Mouse (Mus musculus): ENCODE measurements at regions not wholly inside any gene's neighbourhood (a gene's known extent, or its start where the extent isn't known, plus 50 kb on each side); places are given as distances from the start of the nearest gene placed in this dataset.
"Not testable (repeated sequence)": the region's sequence is repeated elsewhere in the genome, so short reads cannot be mapped to it uniquely, and the experiment has no call there.

DNA sequence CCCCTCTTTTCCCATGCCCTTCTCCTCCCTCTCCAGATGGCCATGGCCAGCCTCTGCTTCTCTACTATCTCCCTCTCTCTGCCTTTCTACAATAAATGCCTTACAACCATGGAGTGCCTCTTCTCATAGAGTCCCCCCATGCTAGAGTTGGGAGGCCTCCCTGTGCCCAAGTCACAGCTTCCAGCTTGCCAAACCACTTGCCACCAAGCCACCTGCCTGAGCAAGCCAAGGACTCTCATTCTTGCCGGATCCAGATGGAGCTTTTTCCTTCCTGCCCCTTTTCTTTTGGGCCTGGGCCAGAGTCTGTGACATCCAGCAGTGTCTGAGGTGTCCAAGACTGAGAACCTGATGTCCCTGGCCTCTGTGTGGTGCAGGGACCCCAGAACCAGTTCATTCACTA is 367.4 kb upstream of the Arhgap42 start:
- DNase-seq, result no peak

DNA sequence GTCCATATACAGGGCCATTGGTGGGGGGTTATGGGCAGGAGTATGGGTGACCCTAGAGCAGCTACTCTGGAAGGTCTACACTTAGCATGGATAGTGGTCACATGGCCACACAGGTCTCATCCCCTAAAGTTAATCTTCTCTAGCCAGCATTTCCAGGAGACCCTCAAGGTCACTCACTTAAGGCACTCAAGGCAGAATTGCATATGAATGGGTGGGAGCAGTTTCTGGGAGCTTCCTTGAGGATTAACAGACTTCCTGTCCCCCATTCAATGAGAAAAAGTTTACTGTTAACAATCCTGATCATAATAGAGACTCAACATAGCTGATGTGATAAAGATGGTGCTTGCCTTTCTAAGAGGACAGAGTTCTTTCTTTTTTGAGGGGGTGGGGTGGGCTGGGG is 352.4 kb upstream of the Arhgap42 start:
- DNase-seq, result no peak

DNA sequence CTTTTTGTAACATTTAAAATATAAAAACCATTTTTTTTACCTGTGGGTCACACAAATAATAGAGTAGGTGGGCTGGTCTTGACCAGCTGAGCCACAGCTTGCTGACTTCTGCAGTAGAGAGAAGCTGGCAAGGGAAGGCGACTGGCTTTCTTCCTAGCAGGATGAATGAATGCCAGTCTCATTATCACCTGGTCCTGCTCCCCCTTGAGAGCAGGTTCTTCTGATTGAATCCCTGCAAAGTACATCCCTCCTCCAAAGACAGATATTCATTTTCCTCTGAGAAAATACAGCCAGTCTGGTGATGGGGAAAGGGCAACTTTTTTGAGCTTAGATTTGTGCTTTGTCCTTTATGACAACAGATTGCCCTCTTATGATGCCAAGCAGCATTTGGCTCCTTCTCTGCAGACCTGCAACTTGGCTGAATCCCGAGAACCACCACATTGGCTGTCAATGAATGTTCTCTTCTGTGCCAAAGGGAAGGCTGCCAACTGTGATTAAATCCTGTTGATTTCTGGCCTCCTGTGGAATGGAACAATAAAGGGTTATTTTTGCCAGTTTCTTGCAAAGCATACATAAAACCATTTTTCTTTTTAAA is 344.2 kb upstream of the Arhgap42 start:
- DNase-seq, result peak; percentile 98

DNA sequence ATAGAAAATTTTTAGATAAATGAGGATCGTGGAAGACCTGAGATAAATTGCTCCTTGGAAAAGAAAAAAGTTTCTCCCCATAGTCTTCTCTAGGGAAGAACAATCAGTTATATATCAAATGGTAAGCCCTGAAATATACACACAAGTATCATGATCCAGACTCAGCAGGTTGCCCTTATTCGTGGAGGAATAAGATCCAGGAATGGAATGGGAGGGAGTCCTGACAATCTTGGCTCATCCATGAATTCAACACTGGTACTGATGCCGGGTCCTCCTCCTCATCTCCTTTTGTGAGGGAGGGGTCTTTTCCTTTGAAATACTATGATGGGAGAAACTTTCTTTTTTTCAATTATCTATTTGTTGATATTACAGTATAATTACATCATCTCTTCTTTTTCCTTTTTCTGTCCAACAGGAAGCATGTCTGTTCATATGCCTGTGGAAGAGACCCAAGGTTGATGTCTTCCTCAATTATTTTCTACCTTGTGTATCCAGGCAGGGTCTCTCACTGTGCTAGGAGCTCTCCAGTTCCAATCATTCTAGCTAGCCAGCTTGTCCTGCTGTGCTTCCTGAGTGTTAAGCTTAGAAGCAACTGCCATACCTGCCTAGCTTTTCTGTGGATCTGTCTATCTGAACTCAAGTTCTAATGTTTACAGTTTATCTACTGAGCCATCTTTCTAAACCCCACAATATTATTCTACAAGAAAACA is 343.6 kb upstream of the Arhgap42 start:
- DNase-seq, result peak; percentile 78

DNA sequence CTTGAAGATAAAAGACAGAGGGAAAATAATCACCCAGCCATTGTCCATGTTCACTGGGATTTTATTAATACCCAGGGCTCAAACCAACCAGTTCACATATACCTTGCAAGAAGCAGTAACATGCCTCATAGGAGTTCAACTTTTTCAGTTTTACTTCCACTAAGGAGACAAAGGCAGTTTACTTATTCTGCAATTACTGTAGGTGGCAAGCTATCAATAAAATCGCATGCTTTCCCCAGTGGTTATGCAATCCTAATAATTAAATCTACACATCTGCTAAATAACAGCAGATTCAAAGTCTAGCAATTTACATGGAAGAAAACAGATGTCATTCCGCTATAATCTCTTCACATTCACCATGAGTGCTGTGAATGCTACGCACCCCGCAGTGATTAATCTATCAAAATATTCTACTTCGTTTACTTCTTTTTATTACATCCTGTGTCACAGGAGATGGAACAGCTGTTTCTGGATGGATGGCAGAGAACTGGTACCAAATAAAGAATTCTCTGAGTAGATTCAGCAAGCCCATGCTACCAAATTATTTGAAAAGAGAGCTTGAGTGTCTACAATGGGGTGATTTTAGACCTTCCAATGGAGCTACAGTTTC is 329.2 kb upstream of the Arhgap42 start:
- DNase-seq, result no peak

DNA sequence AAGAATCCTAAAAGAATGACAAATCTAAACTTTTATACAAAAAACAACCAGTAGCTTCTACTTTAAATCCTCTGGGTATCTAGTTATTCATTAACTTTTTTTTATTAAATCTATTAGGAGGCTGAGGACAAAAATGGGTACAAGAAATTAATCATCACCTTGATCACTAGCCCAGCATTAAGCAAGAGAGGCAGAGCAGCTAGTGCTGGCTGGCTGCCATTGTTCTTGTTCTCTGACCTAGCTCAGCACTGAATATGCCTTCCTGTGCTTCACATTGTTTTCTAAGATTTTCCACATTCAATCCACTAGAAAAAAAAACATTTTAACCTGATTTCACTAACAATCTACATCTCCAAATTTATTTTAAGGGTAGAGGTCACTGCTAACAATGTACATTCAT is 325.6 kb upstream of the Arhgap42 start:
- no peak for DNase-seq

DNA sequence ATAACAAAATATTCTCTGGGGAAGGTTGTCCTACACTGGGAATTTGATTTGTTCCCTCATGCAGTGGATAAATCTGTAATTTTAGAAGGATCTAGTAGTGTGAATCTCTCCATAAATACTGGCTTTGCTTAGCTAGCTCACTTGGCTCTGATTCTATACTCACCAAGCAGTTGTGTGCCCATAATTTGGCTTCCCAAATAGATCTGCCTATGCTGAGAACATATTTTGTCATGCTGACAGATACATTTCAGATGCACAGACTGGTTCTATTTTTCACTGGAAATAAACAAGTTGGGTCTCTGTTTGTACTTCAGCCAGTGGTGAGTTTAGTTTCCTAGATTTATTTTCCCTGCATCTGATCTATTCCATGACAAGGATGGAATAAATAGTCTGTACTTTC is 309.8 kb upstream of the Arhgap42 start:
- DNase-seq, result no peak

DNA sequence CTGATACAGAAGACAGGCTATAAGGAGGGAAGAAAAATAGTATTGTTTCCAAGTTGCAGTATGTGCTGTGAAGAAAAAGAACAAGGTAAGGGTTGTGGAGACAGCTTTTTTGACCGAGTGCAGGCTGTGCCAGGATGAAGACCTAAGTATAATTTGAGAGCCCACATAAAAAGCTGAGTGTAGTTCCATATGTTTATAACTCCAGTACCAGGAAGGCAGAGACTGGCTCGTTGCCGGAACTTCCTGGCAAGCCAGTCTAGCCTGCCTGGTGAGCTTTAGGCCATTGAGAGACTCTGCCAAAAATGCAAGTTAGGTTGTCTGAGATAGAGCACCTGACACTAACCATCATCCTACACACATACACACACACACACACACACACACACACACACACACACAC is 308.7 kb upstream of the Arhgap42 start:
- DNase-seq, result peak; percentile 7

DNA sequence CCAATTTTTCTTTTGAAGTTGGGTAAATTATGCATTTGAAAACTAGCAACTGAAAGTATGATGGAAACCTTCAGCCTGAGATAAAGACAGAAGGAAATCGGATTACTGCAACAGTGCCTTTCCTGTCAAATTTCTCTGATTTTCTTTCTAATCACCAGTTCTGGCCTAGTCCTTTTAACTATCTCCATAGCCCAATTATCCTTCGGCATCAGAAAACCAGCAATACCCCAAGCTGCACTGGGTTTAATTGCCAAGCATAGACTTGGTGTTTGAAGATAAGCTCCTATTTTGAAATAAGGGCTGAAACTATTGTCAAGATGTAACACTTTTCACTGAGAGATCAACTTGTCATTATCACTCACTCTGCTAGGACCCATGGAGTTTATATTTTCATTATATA is 308.2 kb upstream of the Arhgap42 start:
- no peak for DNase-seq

DNA sequence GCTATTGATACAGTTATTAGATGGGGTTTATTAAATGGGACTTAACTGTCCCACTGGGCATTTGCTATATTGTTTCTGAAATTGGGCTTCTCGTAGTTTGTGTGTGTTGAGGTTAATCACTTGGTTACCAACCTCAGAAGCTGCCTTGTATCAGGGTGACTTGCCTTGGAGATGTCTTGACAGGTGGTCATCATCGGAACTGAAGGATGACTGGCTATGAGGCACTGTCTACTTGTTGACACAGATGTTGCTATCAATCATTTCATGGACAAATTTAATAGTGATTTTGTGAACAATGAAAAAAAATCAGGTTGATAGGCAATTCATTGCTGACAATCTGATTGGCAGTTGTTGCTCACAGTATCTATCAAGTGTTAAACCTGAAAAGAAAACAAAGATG is 261.4 kb upstream of the Arhgap42 start:
- no peak for DNase-seq

DNA sequence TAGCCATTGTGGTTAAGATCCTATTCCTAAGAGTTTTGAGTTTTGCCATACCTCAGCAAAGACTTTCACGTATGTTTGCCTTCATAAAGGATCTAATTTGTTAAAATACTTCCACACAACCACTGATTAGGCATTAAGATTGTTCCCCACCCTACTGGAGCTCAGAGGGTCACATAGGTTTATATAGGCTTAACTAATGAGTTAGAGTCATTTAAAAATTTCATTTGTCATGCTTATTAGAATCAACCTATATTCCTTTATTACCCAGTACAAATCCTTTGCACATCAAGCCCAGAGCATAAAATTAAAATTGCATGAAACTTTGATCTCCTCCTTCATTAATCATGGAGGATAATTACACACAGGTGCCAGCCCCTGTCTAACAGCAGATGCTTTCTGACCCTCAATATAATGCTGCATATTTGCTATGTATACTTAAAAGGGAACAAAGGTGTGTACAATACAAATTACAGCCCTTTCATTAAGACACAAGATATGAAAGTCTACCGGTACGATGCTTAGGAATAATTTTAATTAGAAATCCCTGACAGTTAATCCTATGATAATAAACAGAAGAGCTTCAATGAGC is 254.8 kb upstream of the Arhgap42 start:
- no peak for DNase-seq

DNA sequence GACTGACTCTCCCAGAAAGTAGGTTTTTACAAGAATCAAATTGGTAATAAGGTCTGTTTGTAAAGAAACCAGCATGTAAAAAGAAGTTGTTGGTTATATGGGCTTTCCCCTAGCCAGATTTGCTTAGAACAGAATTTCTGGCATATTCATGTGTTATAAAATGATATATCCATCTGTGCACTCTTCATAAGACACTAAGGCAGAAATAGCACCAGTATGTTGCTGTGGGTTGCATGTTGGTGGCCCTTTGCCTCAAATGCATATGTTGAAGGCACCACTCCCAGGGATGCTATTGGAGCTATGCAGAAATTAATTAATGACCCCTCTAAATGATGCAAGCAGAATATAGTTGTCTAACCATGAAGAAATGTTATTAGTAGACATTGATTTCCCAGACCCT is 238.2 kb upstream of the Arhgap42 start:
- no peak for DNase-seq

DNA sequence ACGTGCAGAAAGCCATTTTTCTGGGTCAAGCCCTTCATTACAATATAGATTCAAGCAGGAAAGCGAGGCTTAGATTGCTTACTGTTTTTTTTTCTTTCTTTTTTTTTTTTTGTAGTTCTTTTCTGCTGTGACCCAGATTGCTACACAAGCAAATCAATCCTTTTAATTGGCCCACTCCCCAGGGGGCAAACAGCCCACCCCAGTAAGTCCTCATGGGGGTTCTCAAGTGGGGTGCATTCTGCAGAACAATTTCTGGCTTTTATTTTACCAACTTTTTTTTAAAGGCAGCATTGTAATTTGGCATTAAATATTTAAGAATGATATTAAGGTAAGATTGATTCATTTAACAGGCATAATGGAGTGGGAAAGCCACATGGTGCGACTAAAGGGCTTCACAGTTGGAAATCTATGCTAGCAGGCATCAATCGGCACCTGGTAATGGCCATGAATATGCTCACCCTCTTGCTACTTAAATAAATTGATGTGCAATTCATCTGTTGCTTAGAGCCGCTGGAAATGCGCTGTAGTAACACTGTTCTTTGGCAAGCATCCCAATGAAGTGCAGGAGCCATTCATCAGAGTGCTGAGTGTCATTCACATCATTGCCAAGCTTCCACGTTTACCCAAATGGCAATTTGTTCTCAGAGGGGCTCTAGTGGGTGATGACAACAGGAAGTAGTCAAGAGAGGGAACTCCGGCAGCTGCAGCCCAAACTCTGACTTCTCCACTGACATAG is 236.3 kb upstream of the Arhgap42 start:
- no peak for DNase-seq

DNA sequence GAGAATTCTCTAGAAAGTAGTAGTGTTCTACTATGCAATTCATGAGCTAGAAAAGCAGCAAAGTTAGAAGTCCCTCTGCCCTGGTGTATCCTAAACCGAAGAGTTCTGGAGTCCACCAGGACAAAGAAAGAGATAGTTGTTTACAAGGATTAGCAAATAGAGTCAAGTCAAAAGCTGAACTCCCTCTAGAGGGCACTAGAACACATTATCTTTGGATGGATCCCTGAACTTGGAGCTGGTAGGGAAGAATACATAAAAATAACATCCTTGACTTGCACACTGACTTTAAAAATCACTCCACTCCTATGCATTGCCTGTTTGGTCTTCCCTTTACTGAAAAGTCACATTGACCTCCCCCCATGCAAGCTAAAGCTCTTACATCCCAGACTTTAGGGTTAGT is 205.3 kb upstream of the Arhgap42 start:
- no peak for DNase-seq

DNA sequence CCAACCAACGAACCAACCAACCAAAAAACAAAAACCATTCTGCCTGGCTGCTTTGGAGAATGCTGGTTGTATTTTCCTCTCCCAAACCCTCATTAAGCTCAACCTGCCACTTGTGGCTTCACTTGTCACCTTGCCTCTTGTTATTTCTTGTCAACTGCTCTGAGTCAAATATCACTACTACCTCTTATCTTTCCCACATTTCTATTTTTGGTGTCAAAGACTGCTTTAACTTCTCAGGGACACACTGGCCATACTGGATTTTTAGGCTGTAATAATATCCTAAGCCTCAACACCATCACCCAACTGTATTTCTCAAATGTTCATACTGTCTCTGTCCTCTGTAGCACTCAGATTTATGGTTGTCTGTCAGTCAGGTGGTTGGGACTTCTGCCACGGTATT is 181.4 kb upstream of the Arhgap42 start:
- no peak for DNase-seq

DNA sequence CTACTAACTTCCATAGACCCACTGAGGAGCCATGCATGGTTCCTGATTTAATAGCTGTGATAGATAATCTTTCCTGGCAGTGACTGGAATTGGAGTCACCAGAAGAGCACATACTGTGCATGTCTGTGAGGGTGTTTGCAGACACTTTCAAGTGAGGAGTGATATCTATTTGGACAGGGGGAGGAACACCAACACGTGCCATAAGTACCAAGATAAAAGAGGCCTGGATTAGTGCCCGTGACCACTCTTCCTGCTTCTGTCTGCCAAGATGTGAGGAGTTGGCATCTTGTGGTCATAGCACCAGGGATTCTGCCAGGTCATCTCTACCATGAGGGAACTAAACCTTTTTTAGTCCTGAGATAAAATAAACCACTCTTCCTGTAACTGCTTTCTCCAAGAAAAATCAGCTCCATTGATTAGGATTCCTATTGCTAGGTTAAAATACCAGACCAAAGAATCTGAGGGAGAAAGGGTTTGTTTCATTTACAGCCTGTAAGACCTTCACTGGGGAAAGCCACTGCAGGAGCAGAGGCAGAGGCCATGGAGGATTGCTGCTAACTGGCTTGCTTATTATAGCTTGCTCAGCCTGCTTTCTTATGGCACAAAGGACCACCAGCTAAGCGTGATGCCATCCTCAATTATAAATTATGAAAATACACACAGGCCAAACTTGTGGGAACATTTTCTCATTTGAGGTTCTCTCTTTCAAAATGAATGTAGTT is 173.7 kb upstream of the Arhgap42 start:
- no peak for DNase-seq

DNA sequence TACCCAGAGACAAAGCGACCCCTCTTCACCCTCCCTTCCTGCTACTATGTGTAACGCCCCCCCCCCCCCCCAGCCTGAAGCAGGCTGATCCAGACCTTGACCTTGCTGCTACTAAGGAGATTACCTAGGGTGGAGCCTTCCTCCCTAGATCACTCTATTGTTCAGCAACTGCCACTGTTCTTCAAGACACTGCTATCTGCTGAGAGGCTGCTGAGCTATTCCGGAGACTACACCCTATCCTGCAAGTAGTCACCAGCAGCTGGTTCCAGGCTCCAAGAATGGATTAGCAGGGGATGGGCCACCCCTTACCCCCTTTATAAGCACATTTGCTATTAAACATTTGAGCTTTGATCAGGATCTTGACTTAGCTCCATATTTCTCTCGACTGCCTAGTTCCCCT is 155.3 kb upstream of the Arhgap42 start:
- not testable (repeated sequence) for DNase-seq

DNA sequence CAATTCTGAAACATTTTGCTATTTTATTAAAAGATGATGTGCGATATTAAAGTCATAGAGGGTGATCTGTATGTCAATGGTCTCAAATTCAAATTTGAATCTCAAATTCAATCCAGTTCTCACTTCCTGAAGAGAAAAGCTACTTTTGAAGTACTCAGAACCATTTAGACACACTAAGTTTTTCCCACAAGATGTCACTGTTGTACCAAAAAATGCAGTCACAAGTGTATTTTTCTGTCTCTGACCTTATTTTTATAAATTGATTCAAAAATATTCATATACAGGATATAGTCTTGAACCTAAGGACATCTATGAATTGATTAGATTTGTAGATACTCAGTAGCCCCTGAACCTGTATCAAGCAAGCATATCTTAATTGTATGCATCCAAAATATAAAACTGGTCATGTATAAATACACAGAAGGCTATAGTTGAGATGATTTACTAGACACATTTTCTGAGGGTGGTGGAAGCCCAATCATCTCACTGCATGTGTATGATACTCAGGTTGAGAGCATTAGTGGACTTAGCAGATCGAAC is 137.8 kb upstream of the Arhgap42 start:
- peak; percentile 6 for DNase-seq

DNA sequence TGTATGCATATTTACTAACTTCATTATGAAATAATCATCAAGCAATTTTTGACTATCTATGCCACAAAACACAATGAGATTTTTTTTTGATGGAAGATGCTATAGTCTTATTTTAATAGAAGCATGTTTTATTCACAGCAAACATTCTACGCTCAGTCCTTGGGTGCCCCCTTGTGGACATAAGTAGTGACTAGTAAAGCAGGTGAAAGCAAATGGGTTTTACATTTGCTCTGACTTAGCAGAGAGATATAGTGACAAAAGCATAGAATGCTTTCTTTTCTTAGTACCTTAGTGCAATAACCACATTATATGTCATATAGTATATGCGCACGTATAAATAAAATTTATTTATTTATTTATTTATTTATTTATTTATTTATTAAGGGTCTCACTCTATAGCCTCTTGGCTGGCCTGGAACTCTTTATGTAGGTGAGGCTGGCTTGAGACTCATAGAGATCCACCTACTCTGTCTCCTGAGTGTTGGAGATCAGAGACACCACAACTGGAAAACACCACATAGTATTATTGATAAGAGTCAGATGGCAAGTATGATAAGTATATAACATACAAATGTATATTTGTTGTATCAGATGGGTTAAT is 136.5 kb upstream of the Arhgap42 start:
- peak; percentile 40 for DNase-seq

DNA sequence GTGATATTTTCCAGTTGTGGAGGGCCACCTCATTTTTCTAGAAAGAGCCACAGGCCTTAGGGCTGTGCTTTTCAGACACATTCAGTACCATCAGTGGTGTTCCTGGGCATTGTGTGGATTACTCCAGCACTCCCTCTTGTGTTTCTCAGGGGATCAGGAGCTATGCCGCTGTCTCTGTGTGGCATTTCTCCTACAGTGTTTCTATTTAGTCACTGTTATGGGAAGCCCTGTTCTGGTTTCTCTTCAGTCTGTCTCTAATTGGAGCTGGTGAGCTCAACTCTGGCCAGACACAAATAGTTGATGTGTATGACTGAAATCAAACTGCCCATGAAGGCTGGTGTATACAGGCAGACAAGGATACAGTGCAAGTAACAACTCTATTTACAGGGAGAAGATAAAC is 133.7 kb upstream of the Arhgap42 start:
- no peak for DNase-seq

DNA sequence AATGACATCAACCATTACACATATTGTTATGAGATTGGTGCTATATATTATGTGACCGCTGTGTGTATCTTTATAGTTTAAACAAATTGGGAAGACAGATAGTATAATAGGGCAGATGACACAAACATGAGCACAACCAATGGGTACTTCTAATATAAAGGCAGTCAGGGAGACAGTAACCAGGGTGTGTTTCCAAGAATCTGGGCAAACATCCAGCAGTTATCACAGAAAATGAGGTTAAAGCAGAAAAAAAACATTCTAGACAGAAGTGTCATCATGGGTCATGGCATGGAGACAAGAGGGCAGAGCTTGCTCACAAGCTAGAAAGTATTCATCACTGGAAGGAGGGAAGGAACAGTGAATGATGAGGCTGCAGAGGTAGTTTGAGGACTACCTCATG is 129.8 kb upstream of the Arhgap42 start:
- no peak for DNase-seq
